Mouse (Mus musculus) thymus, postnatal 25 days (tissue): ENCODE results near the gene Gp9.

Experiments used
- DNase-seq: peaks from one replicate; pipeline ENCODE4 v3.0.0; 2022

Gp9 gene

DNA sequence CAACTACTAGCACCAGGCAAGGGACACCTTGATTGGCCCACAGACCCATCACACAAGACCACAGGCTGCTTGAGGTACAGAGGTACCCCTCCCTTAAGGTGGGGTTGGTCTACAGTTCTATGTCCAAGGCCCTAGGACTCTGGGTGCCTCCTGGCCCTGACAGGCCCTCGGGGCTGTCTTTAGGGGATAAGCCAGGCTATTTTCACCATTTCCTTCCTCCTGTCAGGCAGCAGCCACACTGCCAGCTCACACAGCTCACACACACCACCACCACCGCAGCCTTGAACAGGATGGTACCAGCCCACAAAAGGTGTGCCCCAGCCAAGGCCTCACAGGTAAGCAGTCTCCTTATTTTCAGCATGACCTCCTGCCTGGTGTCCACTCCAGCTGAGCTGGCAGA, at the start of gene Gp9:
Gene Gp9, plus strand, starts transcription at position 231 of the 400 bp plus-strand sequence.
- no peak for DNase-seq

DNA sequence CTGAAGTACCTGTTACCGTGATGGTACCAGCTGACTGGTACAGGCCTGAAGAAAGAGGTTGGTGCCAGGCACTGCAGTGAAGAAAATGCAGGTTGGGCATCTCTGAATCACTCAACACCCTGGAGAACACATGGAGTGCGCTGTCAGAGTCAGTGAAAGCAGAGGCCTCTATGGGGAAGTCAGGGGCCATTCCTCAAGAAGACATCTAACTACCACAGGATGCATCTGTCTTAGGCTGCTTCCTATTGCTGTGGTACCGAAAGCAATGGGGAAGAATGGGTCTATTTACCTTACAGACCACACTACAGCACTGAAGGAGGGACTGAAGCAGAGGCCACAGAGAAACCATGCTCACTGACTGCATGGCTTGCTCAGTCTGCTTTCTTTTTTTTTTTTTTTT, 49.8 kb upstream of the Gp9 start:
- DNase-seq: no peak

DNA sequence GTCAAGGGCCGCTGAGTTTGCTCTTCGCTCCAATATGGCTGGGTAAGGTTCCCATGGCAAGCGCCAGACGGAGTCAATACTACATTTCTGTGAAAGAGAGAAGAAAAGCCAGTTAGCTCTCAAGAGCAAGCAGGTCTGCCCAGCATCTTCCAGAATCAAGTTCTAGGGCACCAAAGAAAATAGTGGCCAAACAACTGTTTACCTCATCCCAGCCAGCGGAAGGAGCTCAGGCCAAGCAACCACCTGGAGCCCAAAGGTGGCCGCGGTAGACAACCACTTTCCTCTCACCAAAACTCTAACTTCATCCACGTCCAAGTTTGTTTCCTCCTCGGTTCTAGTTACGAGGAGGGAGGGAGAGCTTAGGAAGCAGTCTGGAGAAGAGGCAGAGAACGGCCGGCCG, 47.7 kb upstream of the Gp9 start:
- DNase-seq: no peak

DNA sequence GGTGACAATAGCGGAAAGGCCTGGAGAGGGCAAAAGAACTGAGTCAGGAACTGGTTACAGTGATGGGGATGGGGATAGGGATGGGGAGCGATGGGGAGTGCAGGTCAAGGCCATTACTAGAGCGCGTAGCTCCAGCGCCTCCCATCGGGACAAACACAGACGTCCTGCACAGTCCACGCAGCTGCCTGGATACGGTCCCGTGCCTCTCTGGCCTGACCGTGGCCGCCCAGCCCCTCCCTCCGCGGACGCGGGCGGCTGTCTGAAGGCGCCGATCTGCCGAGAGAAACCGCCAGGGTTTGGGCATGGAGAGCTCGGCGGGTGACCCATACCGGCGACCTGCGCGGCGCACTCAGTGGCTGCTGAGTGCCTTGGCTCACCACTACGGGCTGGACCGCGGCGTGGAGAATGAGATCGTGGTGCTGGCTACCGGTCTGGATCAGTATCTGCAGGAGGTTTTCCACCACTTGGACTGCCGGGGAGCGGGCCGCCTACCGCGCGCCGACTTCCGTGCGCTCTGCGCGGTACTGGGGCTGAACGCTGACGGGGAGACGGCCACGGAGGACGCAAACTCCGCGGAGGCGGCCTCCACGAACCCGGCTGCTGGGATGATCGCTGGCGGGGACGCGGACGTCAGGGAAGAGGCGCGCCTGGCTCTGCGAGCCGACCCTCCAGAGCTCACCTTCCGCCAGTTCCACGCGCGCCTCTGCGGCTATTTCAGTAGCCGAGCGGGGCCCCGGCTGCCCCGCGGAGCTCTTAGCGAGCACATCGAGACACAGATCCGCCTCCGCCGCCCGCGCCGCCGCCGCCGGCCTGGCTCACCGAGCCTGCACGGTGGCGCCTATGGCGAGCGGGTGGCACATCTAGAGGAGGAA, 47.0 kb upstream of the Gp9 start, which contains the start of gene Efcc1:
Gene Efcc1, plus strand, starts transcription at position 279 of the 872 bp plus-strand sequence.
- no peak for DNase-seq

DNA sequence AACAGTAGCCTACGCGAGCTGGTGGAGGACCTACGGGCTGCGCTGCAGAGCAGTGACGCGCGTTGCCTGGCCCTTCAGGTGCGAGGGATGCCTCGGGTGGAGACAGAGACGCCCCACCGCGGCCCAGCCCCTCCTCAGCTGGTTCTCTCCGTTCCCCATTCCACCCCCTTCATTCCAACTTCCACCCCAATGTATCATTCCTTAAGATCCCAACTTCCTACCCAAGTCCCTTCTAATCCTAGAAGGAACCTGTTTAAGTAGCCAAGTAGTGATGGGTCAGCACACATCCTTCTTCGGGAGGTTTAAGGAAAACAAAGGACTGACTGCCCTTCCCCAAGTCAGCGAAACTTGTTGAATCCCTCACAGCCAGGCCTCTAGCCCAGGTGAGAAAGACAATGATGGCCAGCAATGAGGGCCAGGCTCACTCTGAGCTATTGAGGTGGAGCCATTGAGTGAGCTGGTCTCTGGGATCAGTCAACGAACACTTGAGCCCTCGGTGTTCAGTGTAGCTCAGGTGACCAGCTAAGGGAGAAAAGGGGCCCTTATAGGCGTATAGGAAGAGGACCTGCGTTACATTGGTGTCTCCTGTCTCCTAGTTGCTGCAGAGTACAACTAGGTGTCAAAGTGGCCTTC, 46.3 kb upstream of the Gp9 start:
- DNase-seq: no peak

DNA sequence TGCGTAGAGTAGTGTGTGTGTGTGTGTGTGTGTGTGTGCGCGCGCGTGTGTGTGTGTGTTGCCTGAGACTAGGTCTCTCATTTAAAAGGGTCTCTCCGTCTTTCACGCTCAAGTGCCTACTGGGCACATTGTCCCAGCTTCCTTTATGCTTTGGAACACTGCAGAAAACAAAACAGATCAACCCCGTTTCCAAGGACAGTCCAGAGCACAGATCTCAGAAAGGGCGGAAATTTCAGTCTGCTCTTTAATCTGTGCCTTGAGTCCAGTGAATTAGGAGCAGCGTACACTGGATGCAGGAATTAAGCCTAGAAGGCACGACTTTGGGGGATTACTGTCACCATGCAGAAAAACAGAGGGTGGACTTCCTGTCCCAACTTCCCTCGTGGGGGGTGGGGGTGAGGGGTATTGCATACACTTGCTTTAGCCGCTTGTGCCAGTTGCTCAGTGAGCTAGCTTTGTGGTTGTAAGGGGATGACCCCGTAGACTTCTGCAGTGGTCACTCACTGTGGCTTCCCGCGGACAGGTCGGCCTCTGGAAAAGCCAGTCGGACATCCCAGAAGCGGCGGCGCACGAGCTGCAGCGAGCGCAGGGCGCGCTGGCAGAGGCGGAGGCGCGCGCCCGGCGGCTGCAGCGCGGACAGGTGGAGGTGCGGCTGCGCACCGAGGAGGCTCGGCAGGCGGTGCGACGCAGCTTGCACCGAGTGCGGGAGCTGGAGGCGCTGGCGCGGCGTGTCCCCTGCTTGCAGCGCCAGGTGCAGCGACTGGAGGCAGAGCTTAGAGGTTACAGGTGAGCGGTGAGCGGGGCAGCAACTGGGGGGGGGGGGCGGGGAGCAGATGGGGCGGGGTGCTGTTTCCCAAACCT, 45.5 kb upstream of the Gp9 start:
- no peak for DNase-seq

DNA sequence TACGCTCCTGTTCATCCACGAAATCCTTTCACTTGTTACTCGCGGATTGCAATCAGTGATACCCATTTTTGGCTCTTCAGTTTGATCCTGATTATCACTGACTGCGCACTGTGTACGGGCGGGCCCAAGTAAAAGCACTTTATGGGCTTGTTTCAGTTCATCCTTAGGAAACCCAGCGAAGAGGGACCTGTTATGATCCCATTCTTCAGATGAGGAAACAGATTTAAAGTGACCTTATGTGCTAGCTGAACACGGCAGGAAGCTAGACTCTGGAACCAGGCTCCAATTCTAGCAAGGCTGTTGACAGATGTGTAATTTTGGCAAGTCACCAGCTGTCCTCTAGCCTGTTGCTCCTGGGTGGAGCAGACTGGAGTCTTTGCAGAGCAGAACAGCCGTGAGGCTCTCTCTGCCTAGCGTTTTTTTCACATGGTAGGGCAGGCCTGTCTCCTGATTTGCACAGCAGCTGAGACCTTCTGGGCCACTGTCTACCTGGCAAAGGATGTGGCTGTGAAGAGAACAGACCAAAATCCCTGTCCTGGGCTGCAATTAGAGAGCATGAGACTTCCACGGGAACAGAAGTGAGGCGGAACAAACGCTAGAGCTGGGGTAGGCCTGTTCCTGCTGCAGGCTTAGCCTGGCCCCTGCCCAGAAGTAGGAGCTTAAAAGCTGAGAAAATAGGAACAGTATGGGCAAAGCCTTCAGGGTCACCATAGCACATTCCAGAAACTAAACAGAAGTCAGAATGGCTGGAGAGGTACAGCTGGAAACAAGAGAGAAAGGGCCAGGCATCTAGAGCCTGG, 44.5 kb upstream of the Gp9 start:
- DNase-seq: no peak

DNA sequence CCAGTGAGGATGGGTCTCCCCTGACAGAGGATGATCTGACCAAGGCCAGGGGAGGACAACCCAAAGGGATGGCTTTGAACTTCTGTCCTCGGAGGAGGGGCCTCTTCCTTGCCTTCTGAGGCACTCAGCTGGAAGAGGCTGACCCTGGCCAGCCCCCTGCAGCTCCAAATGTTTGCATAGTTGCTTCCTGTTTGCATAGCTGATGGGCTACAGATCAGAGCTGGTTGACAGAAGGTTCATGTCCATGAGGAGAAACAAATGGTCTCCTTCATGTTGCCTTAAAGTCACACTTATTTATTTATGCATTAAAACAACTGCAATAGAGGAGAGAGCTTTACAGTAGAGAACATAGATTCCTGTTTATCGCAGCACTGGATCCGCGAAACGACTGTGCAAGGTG, 43.7 kb upstream of the Gp9 start:
- DNase-seq: no peak

DNA sequence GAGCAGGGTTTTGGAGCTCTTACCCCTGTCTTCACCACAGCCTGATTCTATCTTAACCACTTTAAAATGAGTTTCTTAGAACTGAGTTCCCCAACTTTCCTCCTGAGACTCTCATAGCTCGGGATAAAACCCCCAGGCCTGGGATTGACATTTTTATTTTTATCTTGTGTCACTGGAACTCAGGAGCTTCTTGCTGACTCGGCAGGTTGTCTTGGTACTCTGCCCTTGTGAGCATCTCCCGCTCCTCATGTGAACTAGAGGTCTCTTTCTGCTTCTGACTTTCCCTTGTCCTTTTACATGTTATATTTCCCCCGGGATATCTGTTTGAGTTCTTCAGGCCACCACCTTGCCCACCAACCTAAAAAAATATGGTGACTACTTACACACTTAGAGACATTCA, 40.9 kb upstream of the Gp9 start:
- no peak for DNase-seq

DNA sequence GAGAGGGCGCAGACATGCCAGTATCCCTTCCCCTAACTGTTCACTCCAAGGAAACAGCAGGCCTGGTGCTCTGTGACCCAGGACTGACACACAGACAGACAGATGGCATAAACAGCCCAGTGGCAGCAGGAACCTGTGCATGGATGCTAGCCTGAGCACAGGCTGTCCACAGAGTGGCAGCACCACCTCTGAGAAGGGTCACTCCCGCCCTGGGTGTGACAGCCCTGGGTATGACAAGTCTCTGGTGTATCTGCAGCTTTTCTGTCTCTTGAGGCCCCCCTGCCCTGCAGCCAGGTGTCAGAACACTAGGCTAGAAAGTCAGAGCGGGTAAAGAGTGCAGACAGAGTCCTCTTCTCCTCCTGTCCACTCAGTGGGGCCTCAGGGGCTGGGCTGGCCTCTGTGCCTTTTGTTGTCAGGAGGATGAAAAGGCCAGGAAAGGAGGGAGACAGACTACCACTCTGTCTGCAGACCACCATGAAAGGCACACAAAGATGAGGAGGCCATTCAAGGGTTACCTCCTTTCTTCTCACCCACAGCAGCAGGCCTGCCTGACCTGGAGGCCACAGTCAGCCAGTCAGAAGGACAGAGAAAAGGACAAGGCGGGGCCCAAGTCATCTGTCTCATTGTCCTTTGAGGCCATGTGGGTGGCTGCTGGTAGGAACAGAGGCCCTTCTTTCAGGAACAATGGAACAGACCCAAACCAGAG, 39.8 kb upstream of the Gp9 start:
- no peak for DNase-seq

DNA sequence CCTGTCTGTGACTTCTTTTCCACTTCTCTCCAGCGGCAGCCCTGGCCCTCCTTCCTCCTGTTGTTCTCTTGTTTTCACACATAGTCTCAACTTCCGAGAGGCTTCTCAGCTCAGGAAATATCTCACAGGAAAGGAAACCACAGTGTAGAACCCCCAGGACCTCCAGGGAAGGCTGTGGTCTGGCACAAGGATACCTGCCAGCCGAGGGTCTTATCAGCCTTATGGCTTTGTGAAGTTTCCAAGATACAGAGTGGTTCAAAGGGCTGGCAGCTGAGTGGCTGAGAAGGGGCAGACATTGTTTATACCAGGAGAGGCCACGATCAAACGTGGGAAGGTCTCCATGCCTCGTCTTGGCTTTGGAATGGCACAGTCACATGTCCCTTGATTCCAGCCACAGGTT, 38.0 kb upstream of the Gp9 start:
- no peak for DNase-seq

DNA sequence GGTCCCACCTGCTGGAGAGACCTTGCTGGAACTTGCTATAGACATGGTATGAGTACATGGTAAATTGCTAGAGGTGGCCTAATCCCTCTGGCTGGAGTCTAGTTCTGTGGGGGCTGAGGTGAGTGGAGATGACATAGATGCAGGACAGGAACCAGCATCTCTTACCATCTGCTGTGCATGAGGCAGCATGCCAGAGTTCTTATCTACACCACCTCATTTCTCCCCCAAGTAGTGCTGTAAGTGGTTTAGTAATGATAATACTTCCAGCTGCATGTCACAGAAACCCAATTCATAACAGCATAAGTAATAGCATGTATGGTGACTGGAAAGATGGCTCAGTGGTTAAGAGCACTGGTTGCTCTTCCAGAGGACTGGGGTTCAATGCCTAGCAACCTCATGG, 37.4 kb upstream of the Gp9 start:
- DNase-seq: no peak

DNA sequence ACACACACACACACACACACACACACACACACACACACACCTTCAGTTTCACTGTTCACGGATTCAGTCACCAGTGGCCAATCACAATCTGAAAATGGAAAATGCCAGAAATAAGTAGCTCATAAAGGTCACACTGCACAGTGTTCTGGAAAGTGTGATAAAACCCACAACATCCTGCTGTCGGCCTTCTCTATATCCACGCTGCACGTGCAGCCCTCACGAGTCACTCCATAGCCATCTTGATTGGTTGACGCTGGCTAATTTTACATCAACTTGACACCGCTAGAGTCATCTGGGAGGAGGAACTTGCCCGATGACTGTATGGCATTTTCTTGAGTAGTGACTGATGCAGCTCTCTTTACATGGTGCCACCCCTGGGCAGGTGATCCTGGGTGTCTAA, 35.9 kb upstream of the Gp9 start:
- DNase-seq: no peak

DNA sequence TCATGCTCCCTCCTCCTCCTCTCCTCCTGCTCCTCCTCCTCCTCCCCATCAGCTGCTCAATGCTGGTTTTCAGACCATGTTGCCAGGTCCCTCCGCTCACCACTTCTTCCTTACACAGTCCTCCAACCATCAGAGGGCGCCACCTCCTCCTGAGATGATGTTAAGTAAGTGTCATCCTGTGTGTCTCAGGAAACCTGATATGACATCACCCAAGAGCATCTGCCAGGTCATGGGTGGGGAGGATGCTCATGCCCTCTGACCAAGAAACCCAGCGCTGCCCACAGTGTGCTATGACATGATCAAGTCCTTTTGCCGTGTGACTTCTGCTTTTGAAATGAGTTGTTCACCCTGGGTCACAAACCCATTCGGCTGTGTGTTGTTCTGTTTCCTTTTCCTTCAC, 35.1 kb upstream of the Gp9 start:
- DNase-seq: no peak

DNA sequence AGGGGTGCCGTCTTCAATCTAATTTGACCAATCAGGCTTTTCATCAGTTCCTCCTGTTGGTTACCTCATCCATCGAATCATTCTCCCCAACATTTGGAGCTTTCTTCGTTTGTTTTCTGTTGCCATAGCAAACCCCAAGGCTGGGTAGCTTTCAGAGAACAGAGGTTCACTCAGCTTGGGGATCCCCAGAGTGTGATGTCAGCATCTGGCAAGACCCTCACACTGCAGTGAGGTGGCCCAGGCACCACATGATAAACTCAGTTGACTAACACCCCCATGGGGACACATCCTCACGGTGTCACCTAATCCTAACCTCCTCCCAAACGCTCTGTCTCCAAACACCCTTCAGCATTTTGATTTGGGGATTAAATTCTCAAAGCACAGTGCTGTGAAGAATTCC, 34.6 kb upstream of the Gp9 start:
- DNase-seq: no peak

DNA sequence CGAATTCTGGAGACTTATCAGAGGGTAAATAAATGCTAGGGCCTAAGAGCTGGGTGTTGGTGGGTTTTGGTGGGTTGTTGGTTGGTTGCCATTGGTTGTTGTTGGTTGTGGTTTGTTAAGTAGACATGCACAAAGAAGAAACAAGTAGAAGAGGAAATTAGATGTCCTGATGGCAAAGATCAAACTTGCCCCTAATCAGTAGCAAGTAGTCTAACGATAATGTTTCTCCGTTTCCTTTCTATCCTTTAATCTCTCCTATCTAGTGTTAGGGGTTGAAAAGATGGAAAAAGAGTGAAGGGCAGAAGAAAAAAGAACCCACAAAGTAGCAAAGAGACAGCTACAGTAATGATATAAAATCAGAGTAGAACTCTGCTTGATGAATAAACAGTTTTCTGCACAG, 33.2 kb upstream of the Gp9 start:
- no peak for DNase-seq

DNA sequence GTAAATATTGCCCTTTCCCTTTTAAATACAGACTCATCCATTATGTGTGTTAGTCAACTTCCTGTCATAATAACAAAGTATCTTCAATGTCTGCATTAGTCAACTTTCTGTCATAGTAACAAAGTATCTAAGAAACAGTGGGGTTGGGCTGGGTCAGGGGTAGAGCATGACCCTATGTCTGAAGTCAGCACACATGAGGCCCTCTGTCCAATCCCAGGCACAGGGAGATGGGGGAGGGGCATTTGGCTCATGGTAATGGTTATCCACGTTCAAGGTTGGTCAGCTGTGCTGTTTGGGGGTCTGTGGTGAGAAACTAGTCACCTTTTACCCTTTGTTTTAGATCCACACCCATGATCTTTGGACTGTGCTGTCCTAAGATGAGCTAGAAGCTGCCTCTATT, 32.6 kb upstream of the Gp9 start:
- DNase-seq: no peak

DNA sequence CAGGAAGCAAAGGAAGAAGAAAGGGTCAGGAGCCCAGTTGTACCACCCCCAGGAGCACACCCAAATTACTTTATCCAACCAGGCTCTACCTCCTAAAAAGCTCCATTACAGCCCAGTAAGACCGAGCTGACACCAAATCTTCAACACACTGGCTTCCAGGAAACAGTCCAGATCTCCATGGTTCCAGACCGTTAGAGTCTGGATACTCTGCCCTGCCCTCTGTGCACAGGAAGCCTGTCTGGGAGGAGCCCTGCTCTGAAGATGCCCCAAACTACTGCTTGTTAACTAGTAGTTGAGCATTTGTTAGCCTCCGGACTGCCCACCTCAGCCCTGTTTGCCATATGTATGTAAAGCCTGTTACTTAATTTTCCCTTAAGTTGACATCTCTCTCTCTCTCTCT, 31.8 kb upstream of the Gp9 start:
- DNase-seq: no peak

DNA sequence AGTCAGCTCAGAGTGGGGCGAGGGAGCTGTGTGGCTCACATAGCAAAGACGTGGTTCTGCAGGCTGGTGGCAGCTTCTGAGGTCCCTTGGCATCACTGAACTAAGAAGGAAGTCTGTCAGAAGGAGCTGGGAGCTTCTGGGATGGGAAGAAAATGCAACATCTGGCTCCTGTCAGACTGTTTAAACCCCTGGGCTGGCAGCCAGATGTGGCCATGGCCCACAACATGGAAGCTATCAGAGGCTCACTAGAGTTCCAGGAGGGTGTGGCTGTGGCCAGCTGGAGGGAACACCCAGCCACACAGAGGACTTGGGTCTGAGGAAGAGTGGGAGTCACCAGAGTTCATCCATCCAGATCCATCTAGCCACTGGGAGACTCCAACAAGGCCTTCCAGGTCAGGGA, 31.0 kb upstream of the Gp9 start:
- no peak for DNase-seq

DNA sequence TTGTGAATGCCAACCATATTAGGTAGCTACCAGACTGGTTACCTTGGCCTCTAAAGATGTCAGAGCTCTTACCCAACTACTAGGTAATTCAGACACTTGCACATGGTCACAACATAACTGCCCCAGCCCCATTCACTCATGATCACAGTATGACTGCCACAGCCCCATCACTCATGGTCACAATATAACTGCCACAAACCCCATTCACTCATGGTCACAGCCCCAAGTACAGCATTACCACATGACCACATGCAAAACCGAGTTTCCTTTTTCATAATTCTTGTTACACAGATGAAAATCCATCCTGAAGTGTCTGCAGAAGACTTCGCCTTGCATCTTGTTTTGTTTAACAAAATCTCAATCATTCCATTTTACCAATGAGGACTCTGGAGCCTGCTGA, 29.8 kb upstream of the Gp9 start:
- no peak for DNase-seq

DNA sequence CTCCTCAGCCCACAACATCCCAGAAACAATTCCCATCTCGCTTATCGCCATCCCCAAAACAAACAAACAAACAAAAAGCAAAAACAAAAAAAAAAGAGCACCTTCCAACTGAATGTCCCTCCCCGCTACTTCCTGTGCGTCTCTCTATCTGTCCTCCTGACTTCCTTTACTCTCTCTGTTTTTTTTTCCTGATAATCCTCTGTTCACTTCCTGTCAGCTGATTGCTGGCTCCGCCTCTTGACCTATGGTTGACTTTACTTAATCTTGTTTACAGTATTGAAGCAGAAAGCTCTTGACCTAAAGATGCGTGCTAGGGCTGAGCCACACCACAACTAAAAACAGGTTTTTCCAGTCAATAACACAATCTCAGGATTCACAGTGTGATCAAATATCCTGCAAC, 29.3 kb upstream of the Gp9 start:
- DNase-seq: no peak
